Mouse (Mus musculus) neural tube, embryonic 11.5 days (tissue): ENCODE measurements around the gene Gcgr. TPM values are rescaled to one million over a fixed set of nuclear protein-coding genes. Genes with fewer than 3 reads are reported as not detected.
"Not testable (repeated sequence)": the region's sequence is repeated elsewhere in the genome, so short reads cannot be mapped to it uniquely, and the experiment has no call there.

Experiments
- ATAC-seq: fragments of 200-750 bp; cut with Nextera tagmentation; 2 replicates; pipeline ENCODE4 v1.8.0; 2017; ENCODE audit warnings: moderate number of reproducible peaks, mild to moderate bottlenecking, moderate TSS enrichment, moderate library complexity; ENCODE audit not compliant: insufficient read depth, low FRiP score, low TSS enrichment
- DNase-seq: peaks from one replicate; pipeline ENCODE4 v3.0.0-alpha.2; 2015; ENCODE audit warnings: low spot score
- H3K27ac ChIP-seq: fragments of 300-500 bp; sonication (generic); 2 replicates; pipeline ENCODE4 v1.5.1; 2014; ENCODE audit warnings: low read depth, mild to moderate bottlenecking, low read length
- H3K27me3 ChIP-seq: fragments of 300-500 bp; sonication (generic); 2 replicates; pipeline ENCODE4 v1.6.1; 2014; ENCODE audit warnings: mild to moderate bottlenecking, low read length, mixed read lengths; ENCODE audit not compliant: control insufficient read depth, insufficient read depth
- H3K36me3 ChIP-seq: fragments of 300-500 bp; sonication (generic); 2 replicates; pipeline ENCODE4 v1.6.1; 2014; ENCODE audit warnings: mild to moderate bottlenecking, low read length, moderate library complexity, mixed read lengths; ENCODE audit not compliant: control insufficient read depth, insufficient read depth
- H3K4me1 ChIP-seq: fragments of 300-500 bp; sonication (generic); 2 replicates; pipeline ENCODE4 v1.6.1; 2014; ENCODE audit warnings: low read length, mixed read lengths; ENCODE audit not compliant: control insufficient read depth, insufficient read depth
- H3K4me2 ChIP-seq: fragments of 300-500 bp; sonication (generic); 2 replicates; pipeline ENCODE4 v1.6.1; 2014; ENCODE audit warnings: low read depth, mild to moderate bottlenecking, moderate library complexity
- H3K4me3 ChIP-seq: fragments of 300-500 bp; sonication (generic); 2 replicates; pipeline ENCODE4 v1.5.1; 2014; ENCODE audit warnings: low read depth, low read length
- H3K9ac ChIP-seq: fragments of 300-500 bp; sonication (generic); 2 replicates; pipeline ENCODE4 v1.6.1; 2014; ENCODE audit warnings: mild to moderate bottlenecking, low read length
- H3K9me3 ChIP-seq: fragments of 300-500 bp; sonication (generic); 2 replicates; pipeline ENCODE4 v1.6.1; 2016; ENCODE audit warnings: low read length; ENCODE audit not compliant: control insufficient read depth
- WGBS: fragments of 180-500 bp; shearing (Covaris S2); extraction: QIAGEN DNeasy Blood & Tissue Kit; methylation state at CpG from one replicate; pipeline ENCODE4 v1.1.7; 2014; 5-methylcytosine and 5-hydroxymethylcytosine counted together
- polyA plus RNA-seq: library from polyadenylated mRNA; unstranded; fragments of >200 nt; fragmentation: Nextera tagmentation; extraction: Ambion mirVana; gene quantifications from 2 replicates; pipeline ENCODE4 v1.2.1, GENCODE M21; 2014

Gcgr gene
- polyA plus RNA-seq, 1 experiment from 2014 or later = 0.19 TPM

DNA sequence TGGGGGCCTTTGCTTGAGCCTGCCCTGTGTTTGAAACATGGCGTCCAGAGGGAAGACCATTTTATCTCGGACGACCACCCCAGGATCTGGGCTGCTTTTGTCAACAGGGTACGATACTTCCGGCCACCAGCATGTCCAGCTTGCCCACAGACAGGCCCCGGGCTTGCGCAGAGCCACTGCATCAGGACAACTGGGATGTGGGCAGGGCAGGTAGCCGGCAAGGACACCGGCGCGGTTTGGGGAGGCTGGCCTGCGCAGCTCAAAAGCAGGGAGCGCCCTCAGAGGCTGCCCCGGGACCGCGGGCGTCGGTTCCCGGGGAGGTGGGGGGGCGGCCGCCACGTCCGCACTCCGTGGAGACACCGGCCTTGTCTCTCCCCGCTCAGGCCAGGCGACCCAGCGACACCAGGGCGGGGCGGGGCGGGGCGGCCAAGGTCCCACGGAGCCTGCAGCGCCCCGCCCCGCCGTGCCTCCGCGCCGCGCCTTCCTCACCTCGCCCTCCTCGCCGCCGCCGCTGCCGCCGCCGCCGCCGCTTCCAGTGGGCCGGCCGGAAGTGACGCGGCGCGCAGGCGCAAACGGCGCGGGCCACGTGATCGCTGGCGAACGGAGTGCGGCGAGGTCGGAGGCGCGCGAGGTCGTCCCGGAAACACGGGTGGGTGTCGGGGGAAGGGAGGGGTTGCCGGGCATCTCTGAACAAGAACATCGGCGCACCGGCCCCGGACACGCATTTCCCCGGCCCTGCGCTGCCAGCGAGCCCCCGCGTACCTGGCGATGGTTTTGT, 18.9 kb downstream of the Gcgr start, which contains the start of gene Mcrip1:
Gene Mcrip1 (minus strand): TSS at position 560 of the 778 bp plus-strand sequence.
- Histone ChIP-seq H3K27me3 (no peaks in the 10 kb centered on the region), H3K4me1 (peaks cover 14% of the 10 kb centered on the region), H3K4me3 (peak within 1 kb of the TSS; percentile 99), H3K9ac (peak within 1 kb of the TSS; percentile 96), H3K9me3 (no peaks in the 10 kb centered on the region), H3K4me2 (peak within 1 kb of the TSS; percentile 97), H3K36me3 (peaks cover 3% of the 10 kb centered on the region; the same call in 1 of the 2 replicates), H3K27ac (peak within 1 kb of the TSS; percentile 78)
- DNase-seq = peak; percentile 94
- ATAC-seq = peak; percentile 87
- WGBS = under 1% methylated on average over 84 of the region's 87 CpGs

DNA sequence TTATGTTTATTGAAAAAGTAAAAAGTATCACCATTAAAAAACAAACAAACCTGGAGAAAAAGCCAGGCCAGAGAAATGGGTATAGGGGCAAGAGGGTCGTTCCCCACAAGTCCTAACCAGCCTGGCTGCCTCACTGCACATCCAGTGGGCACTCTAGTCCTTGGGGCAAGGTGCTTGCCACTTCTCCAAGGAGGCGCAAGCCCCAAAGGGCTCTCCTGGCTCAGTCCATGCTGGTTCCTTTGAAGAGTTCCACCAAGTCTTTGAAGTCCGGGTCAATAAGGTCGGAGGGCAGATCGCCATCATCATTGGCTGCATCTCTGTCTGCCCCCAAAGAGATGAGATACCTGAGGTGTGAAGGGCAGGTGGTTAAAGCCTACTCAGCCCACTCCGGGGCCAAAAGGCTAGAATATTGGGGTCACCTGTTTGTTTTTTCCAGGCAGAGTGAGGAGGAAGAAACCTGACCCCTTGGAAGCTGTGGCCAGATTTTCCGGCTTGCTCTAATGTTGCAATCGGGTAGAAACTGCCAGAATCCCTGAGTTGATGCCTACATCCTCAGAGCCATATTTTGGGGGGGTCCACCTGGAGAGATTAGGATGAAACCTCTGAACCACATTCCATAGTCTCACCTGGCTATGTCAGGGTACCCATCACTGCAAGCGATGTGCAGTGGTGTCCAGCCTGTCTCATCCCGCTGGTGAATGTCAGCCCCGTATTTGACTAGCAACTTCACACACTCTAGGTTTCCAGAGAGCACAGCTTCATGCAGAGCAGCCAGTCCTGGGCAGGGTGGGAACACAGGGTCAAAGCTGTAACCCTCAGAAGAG, 19.7 kb downstream of the Gcgr start:
- peak overlapping the region; percentile 78 for H3K27ac ChIP-seq
- 73% methylated on average over 11 of the region's 11 CpGs for WGBS
- no peaks in the 10 kb centered on the region for H3K9me3 ChIP-seq
- no peak for ATAC-seq
- peak overlapping the region; percentile 99 for H3K4me3 ChIP-seq
- peaks cover 14% of the 10 kb centered on the region for H3K4me1 ChIP-seq
- H3K9ac ChIP-seq = peak overlapping the region; percentile 96
- no peaks in the 10 kb centered on the region for H3K36me3 ChIP-seq
- peak overlapping the region; percentile 97 for H3K4me2 ChIP-seq
- no peaks in the 10 kb centered on the region for H3K27me3 ChIP-seq
- peak; percentile 9 for DNase-seq

DNA sequence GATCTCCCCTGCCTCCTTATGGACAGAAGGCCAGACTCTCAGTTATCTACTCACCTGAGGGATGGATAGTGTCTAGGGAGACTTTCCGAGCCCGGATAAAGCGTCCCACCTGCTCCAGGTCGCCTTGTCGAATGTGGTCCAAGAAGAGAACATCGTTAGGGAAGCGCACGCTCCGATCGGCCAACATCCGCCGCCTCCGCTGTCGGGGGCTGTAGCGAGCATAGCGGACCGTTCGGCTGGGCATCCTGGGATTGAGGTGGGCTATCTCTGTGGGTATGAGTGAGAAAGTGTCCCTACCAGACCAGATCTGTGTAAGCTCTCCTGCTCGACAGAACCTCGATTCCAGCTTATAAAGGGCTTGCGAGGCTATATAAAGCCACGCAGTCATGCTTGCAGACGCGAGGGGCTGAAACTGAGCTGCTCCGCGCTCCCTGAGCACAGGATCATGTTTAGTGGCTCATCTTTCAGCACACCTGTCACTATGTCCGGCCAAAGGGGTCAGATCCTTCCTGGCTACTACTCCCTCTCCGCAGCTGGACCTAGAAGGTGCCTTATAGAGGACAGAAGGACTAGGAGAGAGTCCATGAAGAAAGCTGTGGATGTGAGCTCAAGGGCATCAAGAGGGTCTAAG, 20.4 kb downstream of the Gcgr start, which contains the start of gene Ppp1r27:
Gene Ppp1r27 (minus strand): TSS at position 323 of the 631 bp plus-strand sequence.
- Histone ChIP-seq H3K27ac (peak within 1 kb of the TSS; percentile 78; the same call in 1 of the 2 replicates), H3K9me3 (no peaks in the 10 kb centered on the region), H3K9ac (peak within 1 kb of the TSS; percentile 96), H3K4me1 (peaks cover 14% of the 10 kb centered on the region), H3K4me3 (peak within 1 kb of the TSS; percentile 99), H3K4me2 (peak within 1 kb of the TSS; percentile 97), H3K36me3 (no peaks in the 10 kb centered on the region), H3K27me3 (no peaks in the 10 kb centered on the region)
- WGBS = 93% methylated on average over 28 of the region's 28 CpGs
- no peak for DNase-seq
- ATAC-seq = no peak

DNA sequence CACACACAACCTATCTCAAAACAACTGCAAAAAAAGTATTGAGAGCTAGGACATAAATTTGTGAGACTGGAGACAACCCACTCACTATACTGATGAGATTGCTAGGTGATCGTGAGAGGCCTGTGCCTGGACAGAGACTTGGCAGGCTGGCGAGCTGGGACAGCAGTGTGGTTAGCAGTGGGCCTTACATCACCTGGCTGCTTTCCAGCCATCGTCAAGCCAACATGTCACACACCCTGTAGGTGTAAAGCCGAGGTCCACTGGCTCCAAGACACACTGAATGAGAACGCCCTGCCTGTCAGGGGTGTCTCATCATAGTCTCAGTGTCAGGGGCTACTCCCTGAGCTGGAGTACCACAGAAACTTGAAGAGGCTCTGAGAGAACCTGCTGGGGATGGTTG, 22.2 kb downstream of the Gcgr start:
- no peaks in the 10 kb centered on the region for H3K9me3 ChIP-seq
- H3K27ac ChIP-seq = no peak overlapping the region
- no peak overlapping the region for H3K9ac ChIP-seq
- no peak overlapping the region for H3K4me3 ChIP-seq
- H3K27me3 ChIP-seq = no peaks in the 10 kb centered on the region
- DNase-seq (no peak), ATAC-seq (no peak)
- H3K4me1 ChIP-seq = peaks cover 14% of the 10 kb centered on the region
- 81% methylated on average over 5 of the region's 5 CpGs for WGBS
- no peak overlapping the region for H3K4me2 ChIP-seq
- H3K36me3 ChIP-seq = no peaks in the 10 kb centered on the region

DNA sequence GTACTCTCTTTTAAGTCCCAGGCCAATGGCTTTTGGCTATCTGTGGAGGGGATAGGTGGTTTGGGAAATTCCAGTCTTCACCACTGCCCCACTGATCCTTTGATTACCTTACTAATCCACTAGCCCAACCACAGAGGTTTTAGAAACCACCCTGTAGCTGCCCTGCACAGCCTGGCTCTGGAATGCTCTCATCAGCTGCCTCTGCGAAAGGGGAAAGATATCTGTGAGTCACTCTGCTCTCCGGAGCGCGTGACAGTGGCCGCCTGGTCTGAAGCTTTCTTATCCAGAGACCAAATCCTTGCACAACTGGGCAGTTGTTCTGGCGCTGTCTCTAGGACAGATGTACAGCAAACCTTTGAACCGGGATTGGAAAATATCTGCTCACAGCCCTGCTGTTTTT, 24.3 kb downstream of the Gcgr start:
- WGBS = 86% methylated on average over 7 of the region's 7 CpGs
- DNase-seq (no peak), ATAC-seq (no peak)

DNA sequence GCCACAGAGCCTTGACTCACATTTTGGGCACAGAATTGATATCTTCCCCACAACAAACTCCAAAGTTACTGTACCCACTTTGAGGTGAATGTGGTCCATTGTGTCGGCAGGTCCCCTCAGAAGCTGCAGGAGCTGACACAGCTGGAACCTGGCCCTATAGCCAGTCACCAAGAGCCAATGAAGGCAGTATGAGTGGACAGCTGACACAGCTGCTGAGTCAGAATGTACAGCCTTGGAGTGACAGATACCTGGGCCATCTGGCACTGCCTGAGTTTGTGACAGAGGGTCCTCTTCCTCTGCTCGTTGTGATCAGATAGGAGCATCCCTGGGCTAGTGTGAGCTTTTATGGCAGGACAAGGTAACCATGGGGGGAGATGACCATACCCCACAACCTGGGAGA, 24.8 kb downstream of the Gcgr start:
- Histone ChIP-seq H3K4me2 (no peak overlapping the region), H3K4me1 (no peaks in the 10 kb centered on the region), H3K9ac (no peak overlapping the region), H3K4me3 (no peak overlapping the region), H3K27ac (no peak overlapping the region), H3K9me3 (no peaks in the 10 kb centered on the region), H3K27me3 (no peaks in the 10 kb centered on the region), H3K36me3 (peaks cover 5% of the 10 kb centered on the region)
- 82% methylated on average over 2 of the region's 2 CpGs for WGBS
- no peak for DNase-seq
- ATAC-seq = no peak

More for the DNA sequence above, 24.3 kb downstream of the Gcgr start:
- no peak overlapping the region for H3K4me2 ChIP-seq
- no peaks in the 10 kb centered on the region for H3K9me3 ChIP-seq
- H3K4me1 ChIP-seq = peaks cover 3% of the 10 kb centered on the region
- no peak overlapping the region for H3K4me3 ChIP-seq
- no peak overlapping the region for H3K27ac ChIP-seq
- no peak overlapping the region; the same call in 1 of the 2 replicates for H3K9ac ChIP-seq
- peaks cover 4% of the 10 kb centered on the region; the same call in 1 of the 2 replicates for H3K36me3 ChIP-seq
- no peaks in the 10 kb centered on the region for H3K27me3 ChIP-seq

DNA sequence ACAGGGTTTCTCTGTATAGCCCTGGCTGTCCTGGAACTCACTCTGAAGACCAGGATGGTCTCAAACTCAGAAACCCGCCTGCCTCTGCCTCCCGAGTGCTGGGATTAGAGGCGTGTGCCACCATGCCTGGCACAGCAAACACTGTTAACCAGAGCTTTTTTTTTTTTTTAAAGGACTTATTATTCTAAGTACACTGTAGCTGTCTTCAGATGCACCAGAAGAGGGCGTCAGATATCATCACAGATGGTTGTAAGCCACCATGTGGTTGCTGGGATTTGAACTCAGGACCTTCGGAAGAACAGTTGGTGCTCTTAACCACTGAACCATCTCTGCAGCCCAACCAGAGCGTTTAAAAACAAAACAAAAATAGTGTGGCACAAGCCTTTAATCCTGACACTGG, 28.3 kb downstream of the Gcgr start:
- H3K27ac ChIP-seq, H3K4me2 ChIP-seq, H3K9ac ChIP-seq, ATAC-seq, DNase-seq, H3K4me1 ChIP-seq, H3K4me3 ChIP-seq, H3K9me3 ChIP-seq, H3K27me3 ChIP-seq: not testable (repeated sequence)
- WGBS = 89% methylated on average over 6 of the region's 6 CpGs
- H3K36me3 ChIP-seq = peaks cover 40% of the 10 kb centered on the region

DNA sequence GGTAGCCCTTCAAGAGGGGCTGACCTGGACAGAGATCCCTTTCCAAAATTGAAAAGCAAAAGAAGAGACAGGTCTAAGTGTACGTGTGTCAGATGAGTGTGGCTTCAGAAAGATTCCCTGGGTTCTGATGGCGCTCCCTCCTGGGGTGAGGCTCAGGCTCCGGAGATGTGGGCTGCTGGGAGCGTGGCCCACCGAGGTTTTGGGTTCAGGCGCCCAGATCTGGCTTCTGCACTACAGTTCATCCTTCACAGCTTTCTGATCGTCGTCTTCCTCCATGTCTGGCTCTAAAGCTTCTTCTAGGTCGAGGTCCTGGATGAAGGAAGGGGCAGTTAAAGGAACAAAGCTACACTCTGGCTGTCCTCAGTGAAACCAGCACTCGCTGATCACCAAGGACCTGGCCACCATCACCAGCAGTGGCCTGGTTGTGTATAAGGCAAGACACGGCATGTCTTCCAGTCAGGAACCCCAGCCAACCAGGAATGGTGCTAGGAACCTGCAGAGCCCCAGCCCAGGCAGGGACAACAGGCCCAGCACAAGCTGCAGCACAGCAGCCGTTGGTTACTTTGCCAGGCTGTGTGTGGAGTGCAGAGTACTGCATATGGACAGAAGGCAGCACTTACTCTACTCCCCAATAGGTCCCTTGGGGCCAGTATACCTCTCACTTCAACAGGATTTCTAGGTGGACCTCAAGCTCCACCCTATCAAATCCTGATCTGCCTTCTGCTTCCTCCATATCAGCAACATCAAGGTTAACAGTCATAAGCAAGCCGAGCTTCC, 30.6 kb downstream of the Gcgr start:
- no peak overlapping the region for H3K4me3 ChIP-seq
- ATAC-seq (no peak), DNase-seq (no peak)
- H3K27ac ChIP-seq = no peak overlapping the region
- H3K4me1 ChIP-seq = no peaks in the 10 kb centered on the region
- no peaks in the 10 kb centered on the region for H3K27me3 ChIP-seq
- no peak overlapping the region for H3K4me2 ChIP-seq
- H3K9ac ChIP-seq = no peak overlapping the region
- H3K9me3 ChIP-seq = no peaks in the 10 kb centered on the region
- 95% methylated on average over 13 of the region's 13 CpGs for WGBS
- H3K36me3 ChIP-seq = peaks cover 43% of the 10 kb centered on the region
